Mouse (Mus musculus) cerebral cortex, adult 2 months (tissue): ENCODE data around the gene Slc22a20.

ENCODE experiments used
- WGBS: fragments of 180-500 bp; shearing (Covaris S2); methylation state at CpG from one replicate; pipeline ENCODE4 v1.1.7; 2018; 5-methylcytosine and 5-hydroxymethylcytosine counted together

Gene Slc22a20

GRCm38 (mm10) chr19:5990033-5990432 is 4.1 kb upstream of the Slc22a20 start:
- WGBS: 86% methylated on average over 12 of the region's 12 CpGs

GRCm38 (mm10) chr19:5989585-5989984 is 3.6 kb upstream of the Slc22a20 start:
- WGBS: 67% methylated on average over 6 of the region's 6 CpGs

- 32% methylated on average over 13 of the region's 13 CpGs for WGBS
Observed at GRCm38 (mm10) chr19:5988815-5989452, 3.0 kb upstream of the Slc22a20 start.

GRCm38 (mm10) chr19:5988027-5988814 is 2.3 kb upstream of the Slc22a20 start:
- 69% methylated on average over 5 of the region's 5 CpGs for WGBS

GRCm38 (mm10) chr19:5980477-5980876 is 5.5 kb downstream of the Slc22a20 start:
- 89% methylated on average over 9 of the region's 9 CpGs for WGBS

GRCm38 (mm10) chr19:5977717-5978116 is 8.2 kb downstream of the Slc22a20 start:
- WGBS: 66% methylated on average over 3 of the region's 3 CpGs

- 60% methylated on average over 4 of the region's 4 CpGs for WGBS
Observed at GRCm38 (mm10) chr19:5975676-5976075, 10.3 kb downstream of the Slc22a20 start.

- 61% methylated on average over 4 of the region's 4 CpGs for WGBS
Observed at GRCm38 (mm10) chr19:5975112-5975511, 10.8 kb downstream of the Slc22a20 start.

GRCm38 (mm10) chr19:5967664-5968063 is 18.3 kb downstream of the Slc22a20 start:
- WGBS: 91% methylated on average over 10 of the region's 10 CpGs

- 80% methylated on average over 6 of the region's 6 CpGs for WGBS
Observed at GRCm38 (mm10) chr19:5966786-5967185, 19.2 kb downstream of the Slc22a20 start.

GRCm38 (mm10) chr19:5965910-5966309 is 20.0 kb downstream of the Slc22a20 start:
- WGBS: 95% methylated on average over 2 of the region's 2 CpGs

- 16% methylated on average over 4 of the region's 4 CpGs for WGBS
Observed at GRCm38 (mm10) chr19:5965280-5965679, 20.7 kb downstream of the Slc22a20 start.

GRCm38 (mm10) chr19:5964804-5965203 is 21.1 kb downstream of the Slc22a20 start:
- WGBS: 87% methylated on average over 2 of the region's 2 CpGs

- under 1% methylated on average over 50 of the region's 50 CpGs for WGBS
Observed at GRCm38 (mm10) chr19:5963883-5964562, 21.9 kb downstream of the Slc22a20 start, which contains the start of gene Pola2. Pola2 (minus strand) TSS chr19:5964202.

- WGBS: 24% methylated on average over 1 of the region's 1 CpGs
Observed at GRCm38 (mm10) chr19:5962651-5963050, 23.3 kb downstream of the Slc22a20 start.

- WGBS: 90% methylated on average over 5 of the region's 5 CpGs
Observed at GRCm38 (mm10) chr19:5957371-5957770, 28.6 kb downstream of the Slc22a20 start.

GRCm38 (mm10) chr19:5956685-5957084 is 29.3 kb downstream of the Slc22a20 start:
- 33% methylated on average over 3 of the region's 3 CpGs for WGBS

- WGBS: 88% methylated on average over 28 of the region's 28 CpGs
Observed at GRCm38 (mm10) chr19:5955704-5956670, 30.0 kb downstream of the Slc22a20 start.

- 93% methylated on average over 10 of the region's 10 CpGs for WGBS
Observed at GRCm38 (mm10) chr19:5954936-5955335, 31.0 kb downstream of the Slc22a20 start.

- 93% methylated on average over 22 of the region's 22 CpGs for WGBS
Observed at GRCm38 (mm10) chr19:5954031-5954710, 31.8 kb downstream of the Slc22a20 start.
